Mouse (Mus musculus) heart, embryonic 13.5 days (tissue): Measurements from ENCODE around the gene Nexn. TPM values are rescaled to one million over a fixed set of nuclear protein-coding genes. Genes with fewer than 3 reads are reported as not detected.

Experiments used
- ATAC-seq: fragments of 200-750 bp; cut with Nextera tagmentation; 2 replicates; pipeline ENCODE4 v1.8.0; 2017; ENCODE audit warnings: moderate TSS enrichment; ENCODE audit not compliant: insufficient number of reproducible peaks, low FRiP score, low TSS enrichment; ENCODE audit errors: extremely low read depth
- H3K27ac ChIP-seq: fragments of 300-500 bp; sonication (generic); replicated peaks from 2 replicates; pipeline ENCODE4 v1.5.1; 2015; ENCODE audit warnings: moderate library complexity, mild to moderate bottlenecking, inconsistent platforms
- H3K27me3 ChIP-seq: fragments of 300-500 bp; sonication (generic); replicated peaks from 2 replicates; pipeline ENCODE4 v1.6.1; 2015; ENCODE audit warnings: mild to moderate bottlenecking, inconsistent platforms
- H3K36me3 ChIP-seq: fragments of 300-500 bp; sonication (generic); 2 replicates; pipeline ENCODE4 v1.6.1; 2015; ENCODE audit warnings: mild to moderate bottlenecking, inconsistent platforms
- H3K4me1 ChIP-seq: fragments of 300-500 bp; sonication (generic); 2 replicates; pipeline ENCODE4 v1.6.1; 2015; ENCODE audit warnings: inconsistent platforms
- H3K4me2 ChIP-seq: fragments of 300-500 bp; sonication (generic); 2 replicates; pipeline ENCODE4 v1.6.1; 2015; ENCODE audit warnings: inconsistent platforms, mild to moderate bottlenecking, moderate library complexity
- H3K4me3 ChIP-seq: fragments of 300-500 bp; sonication (generic); 2 replicates; pipeline ENCODE4 v1.5.1; 2015; ENCODE audit warnings: moderate library complexity, mild to moderate bottlenecking, inconsistent platforms
- H3K9ac ChIP-seq: fragments of 300-500 bp; sonication (generic); 2 replicates; pipeline ENCODE4 v1.6.1; 2015; ENCODE audit warnings: inconsistent platforms, mild to moderate bottlenecking, moderate library complexity
- H3K9me3 ChIP-seq: fragments of 300-500 bp; sonication (generic); 2 replicates; pipeline ENCODE4 v1.6.1; 2016; ENCODE audit warnings: inconsistent platforms
- WGBS: fragments of 180-500 bp; shearing (Covaris S2); methylation state at CpG from one replicate; pipeline ENCODE4 v1.1.7; 2015; ENCODE audit warnings: mixed read lengths; 5-methylcytosine and 5-hydroxymethylcytosine counted together
- polyA plus RNA-seq: library from polyadenylated mRNA; unstranded; fragments of >200 nt; fragmentation: Nextera tagmentation; extraction: Ambion mirVana; gene quantifications from 2 replicates; pipeline ENCODE4 v1.2.1, GENCODE M21; 2015

The Nexn gene
- polyA plus RNA-seq, 1 experiment from 2014 or later, result 192 TPM

GRCm38 (mm10) chr3:152295896-152296295, 29.7 kb upstream of the Nexn start:
- no peak for ATAC-seq
- no peaks in the 10 kb centered on the region for H3K9me3 ChIP-seq
- H3K36me3 ChIP-seq, result peaks cover 53% of the 10 kb centered on the region
- 84% methylated on average over 5 of the region's 5 CpGs for WGBS
- H3K4me1 ChIP-seq, result peaks cover 17% of the 10 kb centered on the region
- H3K27me3 ChIP-seq, result no peaks in the 10 kb centered on the region
- H3K4me2 ChIP-seq, result no peak overlapping the region
- no peak overlapping the region for H3K27ac ChIP-seq
- no peak overlapping the region for H3K9ac ChIP-seq
- H3K4me3 ChIP-seq, result no peak overlapping the region

DNA sequence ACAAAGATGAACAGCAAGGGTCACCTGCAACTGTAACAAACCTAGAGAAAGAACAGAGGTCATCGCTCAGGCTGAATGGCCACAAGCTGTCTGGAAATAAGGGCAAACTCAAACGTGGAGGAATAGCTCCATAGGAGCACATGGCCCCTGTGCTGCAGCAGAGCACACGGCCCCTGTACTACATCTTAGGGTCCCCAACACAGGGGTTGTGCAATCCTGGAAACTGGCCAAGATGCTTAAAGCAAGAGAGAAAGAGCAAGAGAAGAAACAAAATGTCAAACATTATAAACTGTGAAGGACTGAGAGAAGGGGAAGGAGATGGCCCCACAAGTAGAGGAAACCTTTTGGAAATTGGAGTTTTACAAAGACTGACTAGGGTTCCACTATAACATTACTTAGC, 28.2 kb upstream of the Nexn start:
- 56% methylated on average over 3 of the region's 3 CpGs for WGBS
- Histone ChIP-seq H3K4me1 (peaks cover 17% of the 10 kb centered on the region), H3K27ac (peak overlapping the region; percentile 70), H3K36me3 (peaks cover 52% of the 10 kb centered on the region), H3K9ac (no peak overlapping the region), H3K4me2 (no peak overlapping the region), H3K4me3 (no peak overlapping the region), H3K27me3 (no peaks in the 10 kb centered on the region), H3K9me3 (no peaks in the 10 kb centered on the region)
- ATAC-seq, result no peak; the same call in 1 of the 2 replicates

DNA sequence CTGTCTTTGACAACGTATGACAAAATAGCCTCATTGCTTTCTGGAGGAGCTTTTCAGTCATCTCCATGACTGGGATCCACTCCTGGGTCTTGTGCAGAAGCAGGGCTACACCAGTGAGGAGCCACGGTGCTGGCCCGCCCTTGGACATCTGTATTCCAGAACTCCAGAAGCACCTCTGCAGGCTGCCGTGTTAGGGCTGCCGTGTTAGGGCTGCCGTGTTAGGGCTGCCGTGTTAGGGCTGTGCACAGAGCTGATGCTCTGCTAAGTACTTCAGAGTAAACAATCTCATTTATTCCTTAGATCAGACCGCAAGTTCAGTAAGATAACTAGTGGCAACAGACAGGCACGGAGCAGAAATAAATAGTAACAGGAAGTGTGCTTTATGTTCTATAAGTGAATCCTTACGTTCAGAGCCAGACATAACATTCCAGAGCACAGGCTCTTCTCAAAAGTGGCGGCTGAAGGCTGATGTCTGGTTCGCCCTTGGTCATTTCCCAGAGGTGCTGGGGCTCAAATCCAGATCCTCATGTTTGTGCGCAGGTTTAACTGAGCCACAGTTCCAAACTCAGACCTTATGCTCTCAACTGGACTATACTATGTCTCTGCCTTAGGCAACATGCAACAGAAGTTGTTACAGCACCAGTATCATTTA, 27.5 kb upstream of the Nexn start:
- peak overlapping the region; percentile 28 for H3K9ac ChIP-seq
- ATAC-seq, result no peak
- H3K36me3 ChIP-seq, result peaks cover 60% of the 10 kb centered on the region
- H3K27me3 ChIP-seq, result no peaks in the 10 kb centered on the region
- peak overlapping the region; percentile 11; the same call in 1 of the 2 replicates for H3K4me2 ChIP-seq
- no peaks in the 10 kb centered on the region for H3K9me3 ChIP-seq
- no peak overlapping the region for H3K4me3 ChIP-seq
- WGBS, result 36% methylated on average over 13 of the region's 13 CpGs
- peak overlapping the region; percentile 70 for H3K27ac ChIP-seq
- H3K4me1 ChIP-seq, result peaks cover 17% of the 10 kb centered on the region

DNA sequence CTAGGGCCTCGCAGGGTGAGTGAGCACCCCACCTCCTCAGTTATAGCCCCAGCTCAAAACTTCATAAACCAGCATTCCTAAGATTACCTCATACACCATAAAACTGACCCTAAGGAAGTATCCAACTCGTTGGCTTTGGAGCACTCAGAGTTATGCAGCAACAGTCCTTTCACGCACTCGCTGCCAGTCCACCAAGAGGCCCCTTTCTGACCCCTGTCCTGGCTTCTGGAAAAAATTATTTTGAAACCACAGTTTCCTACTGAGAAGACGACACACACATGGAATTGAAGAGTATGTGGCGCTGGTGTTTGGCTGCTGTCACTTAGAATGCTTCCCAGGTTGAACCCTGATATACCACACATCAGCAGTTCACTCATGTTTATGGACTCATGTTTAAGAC, 25.7 kb upstream of the Nexn start:
- WGBS, result 72% methylated on average over 6 of the region's 6 CpGs
- no peaks in the 10 kb centered on the region for H3K9me3 ChIP-seq
- peaks cover 17% of the 10 kb centered on the region for H3K4me1 ChIP-seq
- no peak overlapping the region for H3K9ac ChIP-seq
- no peak overlapping the region for H3K4me3 ChIP-seq
- H3K36me3 ChIP-seq, result peaks cover 66% of the 10 kb centered on the region
- H3K4me2 ChIP-seq, result no peak overlapping the region
- no peak for ATAC-seq
- H3K27me3 ChIP-seq, result no peaks in the 10 kb centered on the region
- no peak overlapping the region for H3K27ac ChIP-seq

- 82% methylated on average over 17 of the region's 17 CpGs for WGBS
- ATAC-seq, result no peak
- Histone ChIP-seq H3K9ac (no peak overlapping the region), H3K4me2 (no peak overlapping the region), H3K4me1 (peaks cover 17% of the 10 kb centered on the region), H3K27ac (no peak overlapping the region), H3K4me3 (no peak overlapping the region), H3K9me3 (no peaks in the 10 kb centered on the region), H3K27me3 (no peaks in the 10 kb centered on the region), H3K36me3 (peaks cover 64% of the 10 kb centered on the region)
Observed at GRCm38 (mm10) chr3:152290175-152290798, 24.1 kb upstream of the Nexn start.

- Histone ChIP-seq H3K4me2 (no peak overlapping the region), H3K36me3 (peaks cover 75% of the 10 kb centered on the region), H3K27me3 (no peaks in the 10 kb centered on the region), H3K27ac (no peak overlapping the region), H3K4me3 (no peak overlapping the region), H3K9me3 (no peaks in the 10 kb centered on the region), H3K9ac (no peak overlapping the region), H3K4me1 (peaks cover 8% of the 10 kb centered on the region)
- 80% methylated on average over 4 of the region's 4 CpGs for WGBS
- ATAC-seq, result no peak
Observed at GRCm38 (mm10) chr3:152288740-152289139, 22.6 kb upstream of the Nexn start.

DNA sequence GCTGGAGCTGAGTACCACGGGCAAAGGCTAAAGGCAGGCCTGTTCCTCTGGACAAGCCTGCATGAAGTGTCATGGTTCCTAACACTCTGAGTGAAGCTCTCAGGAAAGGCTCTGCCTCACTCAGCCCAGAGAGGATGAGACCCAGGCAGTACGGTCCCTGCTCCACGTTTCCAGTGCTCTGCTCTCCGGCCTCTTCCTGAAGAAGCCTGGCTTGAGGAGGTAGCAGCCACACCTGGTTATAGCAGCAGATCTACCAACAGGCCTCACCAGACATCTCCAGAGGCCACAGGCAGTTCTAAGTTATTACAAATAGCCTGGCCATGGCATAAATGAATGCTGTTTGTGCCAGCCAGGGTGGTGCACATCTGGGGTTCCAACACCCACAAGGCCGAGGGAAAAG, 22.1 kb upstream of the Nexn start:
- no peak for ATAC-seq
- H3K9ac ChIP-seq, result no peak overlapping the region
- peaks cover 76% of the 10 kb centered on the region for H3K36me3 ChIP-seq
- no peaks in the 10 kb centered on the region for H3K9me3 ChIP-seq
- 83% methylated on average over 5 of the region's 5 CpGs for WGBS
- no peak overlapping the region for H3K4me3 ChIP-seq
- H3K4me2 ChIP-seq, result no peak overlapping the region
- H3K27ac ChIP-seq, result no peak overlapping the region
- peaks cover 4% of the 10 kb centered on the region for H3K4me1 ChIP-seq
- H3K27me3 ChIP-seq, result no peaks in the 10 kb centered on the region

GRCm38 (mm10) chr3:152287810-152288209, 21.7 kb upstream of the Nexn start:
- no peak overlapping the region for H3K9ac ChIP-seq
- no peak for ATAC-seq
- no peak overlapping the region for H3K27ac ChIP-seq
- 73% methylated on average over 9 of the region's 9 CpGs for WGBS
- no peak overlapping the region for H3K4me2 ChIP-seq
- H3K4me1 ChIP-seq, result no peaks in the 10 kb centered on the region
- H3K9me3 ChIP-seq, result no peaks in the 10 kb centered on the region
- peaks cover 80% of the 10 kb centered on the region for H3K36me3 ChIP-seq
- H3K27me3 ChIP-seq, result no peaks in the 10 kb centered on the region
- no peak overlapping the region for H3K4me3 ChIP-seq

DNA sequence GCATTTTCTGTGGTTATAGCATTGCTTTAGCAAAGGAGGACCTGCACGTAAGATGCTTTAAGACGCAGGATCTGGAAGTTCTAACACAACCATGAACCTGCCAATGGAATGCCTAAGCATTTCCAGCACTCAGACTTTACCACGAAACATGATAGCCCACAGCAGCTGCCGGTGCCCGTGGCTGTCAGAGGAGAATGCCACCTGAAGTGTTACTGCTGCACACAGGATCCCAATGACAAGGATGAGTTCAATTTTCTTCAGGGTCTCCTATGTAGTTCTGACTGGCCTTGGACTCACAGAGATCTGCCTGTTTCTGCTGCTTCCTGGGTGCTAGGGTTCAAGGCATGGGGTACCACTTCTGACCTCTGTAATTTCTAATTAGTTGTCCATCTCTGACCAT, 18.6 kb upstream of the Nexn start:
- WGBS, result 93% methylated on average over 5 of the region's 5 CpGs
- H3K4me2 ChIP-seq, result no peak overlapping the region
- no peaks in the 10 kb centered on the region for H3K27me3 ChIP-seq
- no peak overlapping the region for H3K4me3 ChIP-seq
- no peak overlapping the region for H3K9ac ChIP-seq
- H3K27ac ChIP-seq, result no peak overlapping the region
- 0 out of 2 replicates have a peak, but pooled peaks cover 3% of the 10 kb centered on the region for H3K4me1 ChIP-seq
- no peak for ATAC-seq
- no peaks in the 10 kb centered on the region for H3K9me3 ChIP-seq
- H3K36me3 ChIP-seq, result peaks cover 82% of the 10 kb centered on the region

DNA sequence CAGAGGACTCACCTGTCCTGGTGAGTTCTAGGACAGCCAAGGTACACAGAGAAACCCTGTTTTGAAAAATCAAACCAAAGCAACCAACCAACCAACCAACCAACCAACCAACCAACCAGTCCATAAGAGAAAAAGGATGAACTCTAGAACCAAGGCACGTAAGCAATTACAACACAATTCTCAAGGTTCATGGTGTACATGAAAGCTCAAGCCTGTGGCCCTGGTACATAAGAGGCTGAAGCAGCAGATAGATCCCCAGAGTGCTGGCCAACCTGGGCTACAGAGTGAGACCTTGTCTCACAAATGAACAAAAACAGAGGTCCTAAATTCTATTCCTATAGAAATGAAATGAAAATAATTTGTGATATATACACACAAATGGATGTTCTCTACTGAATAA, 18.2 kb upstream of the Nexn start:
- no peak for ATAC-seq
- Histone ChIP-seq H3K36me3 (peaks cover 79% of the 10 kb centered on the region), H3K9ac (no peak overlapping the region)

DNA sequence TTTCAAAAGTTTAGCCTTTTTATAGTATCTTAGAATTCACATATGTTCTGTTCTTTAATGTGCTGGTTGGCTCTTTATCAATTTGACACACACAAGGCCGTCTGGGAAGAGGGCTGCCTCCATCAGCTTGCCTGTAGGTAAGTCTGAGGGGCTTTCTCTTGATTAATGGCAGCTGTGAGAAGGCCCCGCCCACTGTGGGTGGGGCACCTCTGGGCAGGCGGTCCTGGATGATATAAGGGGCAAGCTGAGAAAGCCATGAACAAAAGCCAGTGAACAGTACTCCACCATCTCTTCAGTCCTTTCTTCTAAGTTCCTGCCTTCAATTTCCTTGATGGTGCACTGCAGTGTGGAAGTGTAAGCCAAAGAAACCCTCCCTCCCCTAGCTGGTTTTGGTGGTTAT, 16.0 kb upstream of the Nexn start:
- peaks cover 60% of the 10 kb centered on the region for H3K36me3 ChIP-seq

More for the DNA sequence above, 18.2 kb upstream of the Nexn start:
- 0 out of 2 replicates have a peak, but pooled peaks cover 3% of the 10 kb centered on the region for H3K4me1 ChIP-seq
- no peak overlapping the region for H3K27ac ChIP-seq
- no peak overlapping the region for H3K4me3 ChIP-seq
- no peaks in the 10 kb centered on the region for H3K9me3 ChIP-seq
- no peak overlapping the region for H3K4me2 ChIP-seq
- WGBS, result 90% methylated on average over 1 of the region's 1 CpGs
- H3K27me3 ChIP-seq, result no peaks in the 10 kb centered on the region

DNA sequence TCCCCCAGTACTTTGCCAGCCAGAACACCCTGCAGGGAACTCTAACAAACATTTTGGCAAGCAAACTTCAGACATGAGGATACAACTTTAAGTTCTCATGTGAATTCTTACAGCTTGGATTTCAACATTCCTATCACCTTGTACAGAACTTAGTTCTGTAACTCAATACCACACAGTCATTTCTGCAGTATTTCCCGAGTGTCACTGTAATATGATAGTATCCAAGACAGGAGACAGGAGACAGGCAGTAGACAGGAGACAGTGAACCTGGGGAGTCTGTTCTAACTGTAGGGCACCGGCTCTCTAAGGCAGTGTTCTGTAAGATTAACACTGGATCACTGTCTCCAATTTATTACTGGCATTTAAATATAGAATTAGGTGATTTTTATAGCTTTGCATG, 12.3 kb upstream of the Nexn start:
- peaks cover 40% of the 10 kb centered on the region for H3K36me3 ChIP-seq
- no peak for ATAC-seq
- H3K9me3 ChIP-seq, result no peaks in the 10 kb centered on the region
- H3K4me2 ChIP-seq, result no peak overlapping the region
- H3K4me1 ChIP-seq, result peaks cover 20% of the 10 kb centered on the region
- 36% methylated on average over 2 of the region's 2 CpGs for WGBS
- H3K4me3 ChIP-seq, result no peak overlapping the region
- H3K9ac ChIP-seq, result no peak overlapping the region
- no peaks in the 10 kb centered on the region for H3K27me3 ChIP-seq
- H3K27ac ChIP-seq, result peak overlapping the region; percentile 31; the same call in 1 of the 2 replicates

More for the DNA sequence above, 16.0 kb upstream of the Nexn start:
- ATAC-seq, result no peak
- no peak overlapping the region for H3K4me3 ChIP-seq
- H3K27me3 ChIP-seq, result no peaks in the 10 kb centered on the region
- H3K4me2 ChIP-seq, result no peak overlapping the region
- H3K4me1 ChIP-seq, result peaks cover 13% of the 10 kb centered on the region; the same call in 1 of the 2 replicates
- no peak overlapping the region for H3K27ac ChIP-seq
- H3K9me3 ChIP-seq, result no peaks in the 10 kb centered on the region
- WGBS, result 28% methylated on average over 3 of the region's 3 CpGs
- no peak overlapping the region for H3K9ac ChIP-seq
